Mouse (Mus musculus): ENCODE data around the gene Map7. TPM values are rescaled to one million over a fixed set of nuclear protein-coding genes. Genes with fewer than 3 reads are reported as not detected.

Gene Map7
- polyA plus RNA-seq, 1 experiment from 2014 or later: 11.2 TPM

Small RNAs within 50 kb of the gene (microRNA-seq; reads per million reads assigned to microRNA genes)
- gene Mir6413: not detected

Other genes with a start within 250 kb of the Map7 start
- 34.4 and 35.9 TPM in 2 replicates for gene Pex7, start 240.8 kb upstream of the Map7 start, polyA plus RNA-seq (2015; fragmentation: Nextera tagmentation; extraction: Ambion mirVana)
- gene Map3k5, start 214.0 kb upstream of the Map7 start, polyA plus RNA-seq (2015; fragmentation: Nextera tagmentation; extraction: Ambion mirVana): 1.0 and 1.2 TPM in 2 replicates
- gene Bclaf1, start 164.0 kb downstream of the Map7 start, polyA plus RNA-seq (2015; fragmentation: Nextera tagmentation; extraction: Ambion mirVana): 89.5 and 97.1 TPM in 2 replicates
- gene Mtfr2, start 199.3 kb downstream of the Map7 start, polyA plus RNA-seq (2015; fragmentation: Nextera tagmentation; extraction: Ambion mirVana): 0.61 and 0.96 TPM in 2 replicates

All from hindbrain, embryonic 16.5 days (tissue).